ENCODE assay signal across 19 mouse cellular contexts in the genomic region with DNA sequence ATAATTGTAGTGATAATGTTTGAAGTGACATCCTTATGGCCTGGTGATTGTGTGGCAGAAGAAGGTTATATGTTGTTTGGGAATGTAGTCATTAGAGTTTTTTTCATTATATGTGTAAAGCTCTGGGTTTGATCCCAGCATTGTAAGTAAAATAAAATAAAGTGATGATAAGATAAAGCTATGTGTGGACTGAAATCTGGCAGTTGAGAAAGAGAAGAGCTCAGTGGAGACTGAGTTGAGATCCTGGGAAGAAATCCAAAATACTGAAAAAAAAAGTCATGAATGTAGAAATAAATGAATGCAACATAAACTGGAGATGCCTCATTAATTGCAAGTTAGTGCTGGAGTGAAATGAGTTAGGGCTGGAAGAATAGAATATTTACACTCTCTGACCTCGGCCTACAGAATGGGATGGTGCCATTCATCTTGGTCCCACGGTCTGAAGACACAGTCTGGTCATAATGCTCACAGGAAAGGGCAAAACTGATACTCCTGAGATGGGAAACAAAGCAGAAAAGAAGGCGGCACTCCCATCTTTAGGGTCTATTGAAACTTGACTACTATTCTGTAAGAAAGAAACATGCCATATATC.
A peak's percentile ranks its signal among the peaks of the same experiment; 100 is the strongest.
DNase-seq lines count a peak whose midpoint lies in the region; ATAC-seq and TF ChIP-seq lines count a peak whose summit lies in the region.
"Had no signal": no experiment of that assay in that cellular context is flagged by ENCODE, and none has a peak within 500 bp of the region (broad histone marks: within the 10 kb centered on the region; RNA-seq: fewer than 3 reads in every experiment).

No protein-coding gene starts in this region.

- no peak overlapping the region for H3K9ac ChIP-seq in intestine, embryonic 15.5 days
- H3K9ac ChIP-seq in intestine, embryonic 16.5 days (ENCODE audit: low read depth, low read length) = no peak overlapping the region
- H3K9ac ChIP-seq in lung, embryonic 14.5 days = no peak overlapping the region
- H3K9ac ChIP-seq: embryonic facial prominence, embryonic 13.5 days; forebrain, embryonic 15.5 days; heart, embryonic 13.5 days; hindbrain, embryonic 15.5 days had no signal

- 58% methylated on average over 3 of the region's 3 CpGs for WGBS in intestine, embryonic 15.5 days
- WGBS in intestine, embryonic 16.5 days = 51% methylated on average over 3 of the region's 3 CpGs
- WGBS in lung, embryonic 14.5 days = 36% methylated on average over 3 of the region's 3 CpGs

- ATAC-seq in intestine, embryonic 15.5 days = peak; percentile 43; the same call in 1 of the 2 replicates
- no peak for ATAC-seq in intestine, embryonic 16.5 days
- ATAC-seq in lung, embryonic 14.5 days (ENCODE audit: insufficient read depth) = peak; percentile 73
- ATAC-seq: forebrain, embryonic 15.5 days had no signal

- H3K27me3 ChIP-seq in intestine, embryonic 15.5 days (replicated peaks) = no peaks in the 10 kb centered on the region
- H3K27me3 ChIP-seq in intestine, embryonic 16.5 days (replicated peaks; ENCODE audit: control insufficient read depth, insufficient read depth, low read length) = no peaks in the 10 kb centered on the region
- no peaks in the 10 kb centered on the region for H3K27me3 ChIP-seq in lung, embryonic 14.5 days (ENCODE audit: insufficient read depth, low read length)
- H3K27me3 ChIP-seq: CH12.LX; embryonic facial prominence, embryonic 13.5 days; forebrain, embryonic 15.5 days; heart, embryonic 13.5 days; hindbrain, embryonic 15.5 days had no signal

- no peak for TF ChIP-seq CTCF in lung, embryonic 14.5 days (IDR thresholded peaks at IDR 0.05; ENCODE audit: low read depth)

- no peaks in the 10 kb centered on the region for H3K4me1 ChIP-seq in intestine, embryonic 15.5 days (replicated peaks)
- no peaks in the 10 kb centered on the region for H3K4me1 ChIP-seq in intestine, embryonic 16.5 days (ENCODE audit: control insufficient read depth, insufficient read depth, low read length)
- H3K4me1 ChIP-seq in lung, embryonic 14.5 days (ENCODE audit: insufficient read depth) = peaks cover 2% of the 10 kb centered on the region; the same call in 1 of the 2 replicates
- H3K4me1 ChIP-seq: embryonic facial prominence, embryonic 13.5 days; forebrain, embryonic 15.5 days; heart, embryonic 13.5 days had no signal

- no peak overlapping the region for H3K4me2 ChIP-seq in intestine, embryonic 15.5 days (replicated peaks)
- H3K4me2 ChIP-seq in intestine, embryonic 16.5 days (ENCODE audit: low read depth, low read length) = no peak overlapping the region
- no peak overlapping the region for H3K4me2 ChIP-seq in lung, embryonic 14.5 days
- H3K4me2 ChIP-seq: embryonic facial prominence, embryonic 13.5 days; forebrain, embryonic 15.5 days; heart, embryonic 13.5 days; hindbrain, embryonic 15.5 days had no signal

- no peaks in the 10 kb centered on the region for H3K36me3 ChIP-seq in intestine, embryonic 15.5 days
- H3K36me3 ChIP-seq in intestine, embryonic 16.5 days (ENCODE audit: control insufficient read depth, insufficient read depth, low read length) = no peaks in the 10 kb centered on the region
- H3K36me3 ChIP-seq in lung, embryonic 14.5 days (ENCODE audit: insufficient read depth) = no peaks in the 10 kb centered on the region
- H3K36me3 ChIP-seq: embryonic facial prominence, embryonic 13.5 days; forebrain, embryonic 15.5 days; heart, embryonic 13.5 days; hindbrain, embryonic 15.5 days had no signal

- DNase-seq in lung, embryonic 14.5 days = peak; percentile 93
- DNase-seq in lung, postnatal 25 days (ENCODE audit: low spot score) = no peak
- peak; percentile 13 for DNase-seq in NIH3T3 (ENCODE audit: low read depth)
- peak; percentile 9 for DNase-seq in brain, adult 2 months (ENCODE audit: low read depth, low spot score)
- DNase-seq: adrenal gland, adult 8-10 months; adrenal gland, postnatal 36 days; cerebellum, adult 11 months; cerebellum, adult 8-10 months; cerebellum, postnatal 14 days; gastrocnemius, postnatal 36 days; heart, adult 11 months; heart, postnatal 36 days had no signal

- H3K4me3 ChIP-seq in intestine, embryonic 15.5 days (replicated peaks) = no peak overlapping the region
- H3K4me3 ChIP-seq in intestine, embryonic 16.5 days (ENCODE audit: low read length) = no peak overlapping the region
- H3K4me3 ChIP-seq in lung, embryonic 14.5 days (ENCODE audit: low read depth, low read length) = no peak overlapping the region
- H3K4me3 ChIP-seq: embryonic facial prominence, embryonic 13.5 days; forebrain, embryonic 15.5 days; heart, embryonic 13.5 days; hindbrain, embryonic 15.5 days had no signal

- H3K9me3 ChIP-seq in intestine, embryonic 15.5 days = no peaks in the 10 kb centered on the region
- H3K9me3 ChIP-seq in intestine, embryonic 16.5 days (ENCODE audit: control insufficient read depth, low read length) = no peaks in the 10 kb centered on the region
- H3K9me3 ChIP-seq in lung, embryonic 14.5 days (ENCODE audit: low read depth, low read length) = no peaks in the 10 kb centered on the region
- H3K9me3 ChIP-seq: embryonic facial prominence, embryonic 13.5 days; forebrain, embryonic 15.5 days; heart, embryonic 13.5 days; hindbrain, embryonic 15.5 days had no signal

- no peak overlapping the region for H3K27ac ChIP-seq in intestine, embryonic 15.5 days
- no peak overlapping the region for H3K27ac ChIP-seq in intestine, embryonic 16.5 days (ENCODE audit: low read length)
- H3K27ac ChIP-seq in lung, embryonic 14.5 days (ENCODE audit: low read depth) = no peak overlapping the region
- H3K27ac ChIP-seq: embryonic facial prominence, embryonic 13.5 days; forebrain, embryonic 15.5 days; heart, embryonic 13.5 days; hindbrain, embryonic 15.5 days had no signal
